Mouse (Mus musculus) cerebral cortex, adult 2 months (tissue): Measurements from ENCODE around the gene Ptpn4.

ENCODE experiments used
- WGBS: fragments of 180-500 bp; shearing (Covaris S2); methylation state at CpG from one replicate; pipeline ENCODE4 v1.1.7; 2018; 5-methylcytosine and 5-hydroxymethylcytosine counted together

Ptpn4 gene

GRCm38 (mm10) chr1:119637188-119638023 is 200.0 kb downstream of the Ptpn4 start:
- WGBS, result 96% methylated on average over 6 of the region's 6 CpGs

- 76% methylated on average over 3 of the region's 3 CpGs for WGBS
Observed at GRCm38 (mm10) chr1:119634746-119635145, 202.7 kb downstream of the Ptpn4 start.

GRCm38 (mm10) chr1:119630428-119630827 is 207.0 kb downstream of the Ptpn4 start:
- 82% methylated on average over 1 of the region's 1 CpGs for WGBS

- WGBS, result 77% methylated on average over 4 of the region's 4 CpGs
Observed at GRCm38 (mm10) chr1:119626837-119627236, 210.6 kb downstream of the Ptpn4 start.

GRCm38 (mm10) chr1:119624444-119624843 is 213.0 kb downstream of the Ptpn4 start:
- WGBS, result 75% methylated on average over 2 of the region's 2 CpGs

- 39% methylated on average over 3 of the region's 3 CpGs for WGBS
Observed at GRCm38 (mm10) chr1:119605396-119605795, 232.0 kb downstream of the Ptpn4 start.
